Mouse (Mus musculus): ENCODE data around the gene Tcp11l1. TPM values are rescaled to one million over a fixed set of nuclear protein-coding genes. Genes with fewer than 3 reads are reported as not detected.

Tcp11l1 gene
- total RNA-seq (2021) = 1 to 10 TPM; 5.7 to 6.2 TPM
- long read RNA-seq, experiment 1, transcript Tcp11l1-206 (3 exons, 630 nt) = major isoform, 5 of 5 reads
- long read RNA-seq, experiment 1, partial matches to known transcripts = 0 of 5 reads
- long read RNA-seq, experiment 1, other reads (novel, unspliced or antisense) = 0 of 5 reads
- long read RNA-seq, experiment 2, partial matches to known transcripts = 0 of 3 reads
- long read RNA-seq, experiment 2, other reads (novel, unspliced or antisense) = 0 of 3 reads

DNA sequence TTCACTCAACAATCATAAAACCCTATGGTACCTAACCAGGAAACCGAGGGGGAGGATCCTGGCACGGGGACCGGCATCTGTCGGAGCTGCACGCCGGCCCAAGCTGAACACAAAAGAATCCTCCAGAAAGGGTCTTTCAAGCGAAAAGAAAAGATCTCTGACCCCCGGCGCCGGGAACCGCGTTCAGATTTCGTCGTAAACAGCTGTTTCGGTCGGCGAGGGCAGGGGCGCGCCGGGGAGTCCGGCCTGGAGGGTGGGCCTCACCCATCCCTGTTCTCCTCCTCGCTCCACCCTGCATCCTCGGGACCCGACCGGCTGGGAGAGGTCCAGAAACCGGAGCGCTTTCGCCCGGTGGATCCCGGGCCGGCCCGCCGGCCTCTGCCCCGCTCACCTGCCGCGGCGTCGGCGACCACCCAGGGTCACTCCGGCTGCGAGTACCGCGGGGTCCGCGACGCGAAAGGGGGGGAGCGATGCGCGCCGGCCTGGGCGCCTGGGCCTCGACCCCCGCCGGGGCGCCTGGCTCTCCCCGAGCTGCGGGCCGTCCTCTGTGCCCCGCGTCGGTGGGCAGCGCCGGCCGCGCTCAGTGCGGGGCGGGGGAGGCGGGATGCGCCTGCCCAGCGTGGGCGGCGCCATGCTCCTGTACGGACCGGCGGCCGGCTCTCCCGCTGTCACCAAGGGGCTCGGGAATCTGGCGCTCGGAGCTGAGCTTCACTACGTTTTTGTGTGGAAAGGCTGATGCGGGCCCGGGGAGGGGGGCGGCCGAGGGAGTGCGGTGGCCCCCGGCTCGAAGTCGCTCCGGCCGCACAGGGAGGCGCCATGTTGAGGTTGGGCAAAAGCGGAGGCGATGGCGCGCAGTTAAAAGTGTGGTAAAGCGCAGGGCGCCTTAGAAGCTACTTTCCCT is at the start of gene Tcp11l1:
Tcp11l1 (minus strand) TSS at position 585 of the 901 bp plus-strand sequence.
- intact Hi-C loops (cut with DNase I) = no loop called here
- DNase-seq = peak; percentile 64 to 67

DNA sequence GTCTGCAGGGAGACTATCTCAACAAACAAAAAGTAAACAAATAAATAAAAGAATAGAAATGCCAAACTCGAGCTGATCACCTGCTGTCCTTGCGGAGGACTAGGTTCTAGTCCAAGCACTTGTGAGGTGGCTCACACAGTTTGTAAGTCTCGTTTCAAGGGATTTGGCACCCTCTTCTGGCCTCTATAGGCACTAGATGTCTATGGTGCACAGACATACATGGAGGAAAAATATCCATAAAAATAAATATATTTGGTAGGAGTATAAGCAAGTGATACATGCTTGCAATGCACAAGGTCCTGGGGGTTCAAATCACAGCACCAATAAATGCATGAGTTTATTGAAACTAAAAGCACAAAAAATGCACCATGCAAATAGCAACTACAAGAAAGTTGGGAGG is 38.6 kb upstream of the Tcp11l1 start:
- DNase-seq = peak in 1 of 2 experiments; percentile 17
- intact Hi-C loops (cut with DNase I) = loop anchor here (2.0 kb wide), 1 partner anchor 64 kb away; no protein-coding TSS in a partner anchor

DNA sequence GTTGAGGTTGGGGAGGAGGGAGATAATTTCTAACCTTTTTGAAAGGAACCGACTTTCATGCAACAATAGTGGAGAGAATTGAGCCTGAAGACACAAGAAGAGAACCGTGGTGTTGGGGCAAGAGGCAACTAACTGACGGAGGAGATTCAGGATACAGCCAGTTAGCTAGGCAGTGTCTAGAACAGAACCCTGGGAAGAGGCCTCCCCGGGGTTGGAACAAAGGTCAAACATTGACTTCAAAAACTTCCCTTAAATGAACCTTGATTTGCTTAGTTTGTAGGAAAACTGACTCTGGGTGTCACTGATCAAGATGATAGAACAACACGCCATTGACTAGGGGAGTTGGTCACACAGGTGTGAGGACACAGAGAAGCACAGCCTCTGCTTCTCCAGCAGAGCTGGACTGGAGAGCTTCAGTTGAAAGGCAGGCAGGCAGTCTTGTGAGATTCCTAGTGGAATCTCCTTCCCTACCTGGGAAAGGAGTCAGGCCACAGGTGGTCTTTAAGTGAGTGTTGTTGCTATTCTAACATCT is 36.7 kb upstream of the Tcp11l1 start:
- intact Hi-C loops (cut with DNase I) = no loop called here
- DNase-seq = no peak

DNA sequence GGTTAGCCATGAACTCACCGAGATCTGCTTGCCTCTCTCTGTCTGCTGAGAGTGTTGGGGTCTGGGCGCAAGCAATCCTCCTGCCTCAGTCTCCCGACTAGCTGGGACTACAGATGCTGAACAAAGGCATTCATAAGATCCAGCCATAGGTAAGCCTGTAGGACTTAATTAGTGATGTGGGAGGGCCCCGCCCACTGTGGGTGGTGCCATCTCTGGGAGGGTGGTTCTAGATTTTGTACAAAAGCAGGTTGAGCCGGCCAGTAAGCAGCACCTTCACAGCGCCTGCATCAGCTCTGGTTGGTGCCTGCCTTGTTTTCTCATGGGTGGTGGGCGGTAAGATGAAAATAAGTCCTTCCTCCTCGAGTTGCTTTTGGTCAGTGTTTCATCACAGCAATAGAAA is 34.3 kb upstream of the Tcp11l1 start:
- intact Hi-C loops (cut with DNase I) = no loop called here
- DNase-seq = no peak

DNA sequence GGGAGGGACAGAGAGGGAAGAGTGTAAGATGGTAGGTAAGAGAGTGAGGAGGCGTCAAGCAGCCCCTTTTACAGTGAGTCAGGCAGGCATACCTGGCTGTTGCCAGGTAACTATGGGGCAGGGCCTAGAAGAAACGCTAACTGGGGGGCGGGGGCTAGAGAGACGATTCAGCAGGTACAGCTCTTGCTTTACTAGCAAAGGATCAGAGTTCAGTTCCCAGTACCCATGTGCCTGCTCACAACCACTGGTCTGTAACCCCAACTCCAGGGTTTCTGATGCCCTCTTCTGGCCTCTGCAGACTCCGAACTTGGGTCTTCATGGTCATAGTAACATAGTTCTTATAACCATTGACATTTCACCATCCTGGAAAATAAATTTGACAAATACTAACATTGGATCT is 32.0 kb upstream of the Tcp11l1 start:
- no peak for DNase-seq
- intact Hi-C loops (cut with DNase I) = no loop called here

DNA sequence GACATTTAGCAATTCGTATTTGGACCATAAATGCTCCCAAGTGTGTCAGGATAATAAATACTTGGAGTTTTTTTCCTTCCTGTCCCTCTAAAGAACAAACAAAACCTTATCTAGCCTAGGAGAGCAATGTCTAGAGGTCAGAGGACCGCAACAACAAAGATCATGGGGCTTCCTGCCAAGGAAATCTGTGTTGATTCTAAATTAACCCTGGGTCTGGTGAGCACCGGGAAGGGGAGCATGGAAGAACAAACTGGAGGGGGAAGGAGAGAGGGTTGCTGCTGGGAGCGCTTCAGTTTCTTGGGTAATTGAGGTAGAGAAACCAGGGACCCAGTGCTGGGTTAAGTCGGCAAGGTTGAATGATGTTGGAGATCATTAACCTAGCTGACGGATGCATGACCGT is 31.2 kb upstream of the Tcp11l1 start:
- no peak for DNase-seq
- intact Hi-C loops (cut with DNase I) = no loop called here

DNA sequence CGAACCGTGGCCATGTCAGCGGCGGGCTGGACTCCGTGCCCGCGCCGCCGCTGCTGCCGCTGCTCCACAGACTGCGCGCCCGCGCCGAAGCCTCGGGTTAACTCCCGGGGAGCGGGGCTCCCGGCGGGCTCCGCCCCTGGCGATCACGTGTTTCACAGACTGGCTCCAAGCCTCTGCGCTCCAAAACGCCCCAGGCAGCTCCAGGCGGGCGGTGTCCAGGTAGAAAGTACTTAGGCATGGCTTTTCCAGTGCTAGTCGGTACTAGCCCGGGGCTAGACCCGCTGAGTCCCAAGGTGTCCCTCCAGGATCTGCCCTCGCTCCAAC is 30.7 kb upstream of the Tcp11l1 start, which contains the start of gene Depdc7:
Depdc7 (minus strand) TSS at position 138 of the 324 bp plus-strand sequence.
- intact Hi-C loops (cut with DNase I) = no loop called here
- peak; percentile 91 to 94 for DNase-seq

DNA sequence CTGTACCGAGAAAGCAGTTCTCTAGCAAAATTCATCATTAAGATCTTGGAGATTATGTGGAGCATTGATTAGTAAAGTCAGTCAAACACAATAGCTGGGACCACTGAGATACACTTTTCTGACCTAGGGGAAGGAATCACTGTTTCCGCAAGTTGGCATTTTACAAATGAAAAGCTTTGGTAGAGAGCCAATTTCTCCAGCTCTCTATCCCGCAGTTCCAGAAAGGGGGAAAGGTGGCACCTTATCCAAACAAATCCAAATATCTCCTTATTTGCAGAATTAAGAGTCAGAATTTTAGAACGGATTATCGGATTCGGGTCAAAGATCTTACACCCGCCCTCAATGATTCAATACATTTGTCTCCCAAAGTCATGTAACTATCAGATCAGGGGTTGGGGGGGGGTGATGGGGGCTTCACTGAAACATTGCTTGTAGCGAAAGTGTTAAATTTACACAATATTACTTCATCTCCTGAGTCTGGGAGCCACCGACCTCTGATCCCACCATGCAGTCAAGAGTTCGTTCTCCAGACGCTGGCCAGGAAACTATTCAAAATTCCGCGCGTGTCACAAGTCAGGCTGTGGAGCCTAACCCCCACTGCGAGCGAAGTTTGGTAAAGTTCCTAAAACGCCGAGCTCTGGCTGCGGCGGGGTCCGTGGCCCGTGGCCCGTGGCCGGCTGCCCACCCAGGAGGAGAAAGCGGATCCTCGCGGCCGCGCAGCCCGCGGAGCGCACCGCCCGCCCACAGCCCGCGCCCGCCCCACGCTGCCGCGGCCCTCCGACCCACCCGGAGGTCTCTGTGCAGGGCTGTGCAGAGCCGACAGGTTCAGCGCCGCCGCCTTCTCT is 30.1 kb upstream of the Tcp11l1 start:
- no peak for DNase-seq
- intact Hi-C loops (cut with DNase I) = no loop called here

DNA sequence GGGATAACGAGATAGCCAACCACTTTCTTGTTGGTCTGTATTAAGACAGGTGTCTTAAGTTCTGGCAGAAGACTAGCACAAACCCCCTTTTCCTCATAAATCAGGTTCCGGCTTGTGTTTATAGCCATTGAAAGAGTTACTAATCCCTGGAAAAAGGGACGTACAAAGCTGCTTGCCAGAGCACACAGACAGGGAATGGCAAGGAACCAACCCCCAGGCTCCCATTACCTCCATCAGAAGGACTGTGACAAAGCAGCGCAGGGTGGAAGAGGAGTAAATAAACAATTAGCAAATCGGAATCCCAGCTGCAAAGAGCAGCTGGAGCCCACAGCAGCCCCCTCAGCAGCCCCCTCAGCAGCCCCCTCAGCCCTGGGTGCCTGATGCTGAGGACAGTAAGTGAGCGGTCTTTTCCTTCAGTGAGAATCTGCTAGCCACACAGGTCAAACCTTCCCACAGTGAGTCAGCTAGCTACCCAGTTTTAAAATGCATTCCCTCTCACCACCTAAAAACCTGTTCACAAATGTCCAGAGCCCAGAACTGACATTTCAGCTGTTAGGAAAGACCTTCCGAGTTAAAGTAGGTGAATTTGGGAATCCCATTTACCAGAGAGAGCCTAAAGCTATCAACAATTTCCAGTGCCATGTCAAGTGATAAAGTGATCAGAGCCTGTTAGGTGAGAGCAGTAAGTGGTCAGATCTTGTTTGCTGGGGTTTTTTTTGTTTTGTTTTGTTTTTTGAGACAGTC is 29.2 kb upstream of the Tcp11l1 start:
- intact Hi-C loops (cut with DNase I) = no loop called here
- no peak for DNase-seq

DNA sequence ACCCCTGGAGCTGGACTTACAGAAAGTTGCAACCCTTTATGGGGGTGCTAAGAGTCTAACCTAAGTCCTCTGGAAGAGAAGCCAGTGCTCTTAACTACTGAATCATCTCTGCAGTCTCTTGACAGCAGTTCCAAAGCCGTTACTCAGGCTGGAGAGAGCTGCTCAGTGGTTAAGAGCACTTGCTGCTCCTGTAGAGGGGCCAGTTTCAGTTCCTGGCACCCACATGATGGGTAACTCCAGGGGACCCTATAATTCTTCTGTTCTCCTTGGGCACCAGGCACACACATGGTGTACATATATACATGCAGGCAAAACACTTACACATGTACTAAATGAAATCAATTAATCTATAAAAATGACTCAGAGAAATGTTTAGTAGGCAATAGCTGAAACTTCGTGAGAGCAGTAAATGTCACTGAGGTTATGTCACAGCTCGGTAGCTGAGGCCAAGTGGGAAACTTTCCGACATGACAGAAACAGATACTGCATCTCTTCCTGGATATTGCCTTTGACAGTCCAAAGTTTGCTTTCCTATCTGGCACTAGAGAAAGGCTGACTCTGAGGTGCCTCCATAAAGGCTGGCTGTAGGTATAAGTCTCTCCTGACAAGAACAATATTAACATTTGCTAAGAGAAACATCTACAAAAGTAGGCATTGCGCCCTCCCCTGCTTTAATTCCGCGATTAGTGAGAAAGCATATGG is 28.4 kb upstream of the Tcp11l1 start:
- DNase-seq = no peak
- intact Hi-C loops (cut with DNase I) = no loop called here

DNA sequence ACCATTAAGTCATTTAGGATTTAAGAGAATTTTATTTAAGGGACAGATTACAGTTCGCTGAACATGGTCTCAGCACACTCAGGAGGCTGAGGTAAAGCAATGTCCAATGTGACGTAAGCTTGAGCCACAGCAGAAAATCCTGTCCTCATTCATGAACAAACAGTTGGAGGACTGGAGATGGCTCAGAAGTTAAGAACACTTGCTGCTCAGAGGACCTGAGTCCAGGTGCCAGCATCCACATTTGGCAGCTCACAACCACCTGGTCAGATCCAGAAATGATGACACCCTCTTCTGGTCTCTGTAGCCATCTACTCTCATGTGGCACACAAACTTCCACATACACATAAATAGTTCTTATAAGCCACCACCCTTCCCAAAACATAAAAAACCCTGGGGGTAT is 27.7 kb upstream of the Tcp11l1 start:
- intact Hi-C loops (cut with DNase I) = no loop called here
- DNase-seq = no peak

DNA sequence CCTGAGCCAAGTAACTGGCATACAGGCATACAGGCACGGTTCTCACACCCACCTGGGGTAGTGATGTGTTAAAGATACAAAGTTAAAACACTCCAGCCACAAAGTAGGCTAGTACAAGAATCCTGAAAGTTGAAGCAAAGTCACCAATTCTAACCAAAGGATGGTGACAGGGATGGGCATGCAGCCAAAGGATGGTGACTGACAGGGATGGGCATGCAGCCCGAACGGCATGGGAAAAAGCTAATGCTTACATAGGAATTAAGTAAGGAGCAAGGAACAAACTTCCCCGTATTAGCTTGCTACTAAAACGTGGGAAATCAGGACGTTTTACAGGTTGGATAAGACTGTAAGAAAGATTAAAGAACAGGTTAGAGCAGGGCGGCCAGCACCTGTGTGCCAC is 24.3 kb upstream of the Tcp11l1 start:
- intact Hi-C loops (cut with DNase I) = no loop called here

DNA sequence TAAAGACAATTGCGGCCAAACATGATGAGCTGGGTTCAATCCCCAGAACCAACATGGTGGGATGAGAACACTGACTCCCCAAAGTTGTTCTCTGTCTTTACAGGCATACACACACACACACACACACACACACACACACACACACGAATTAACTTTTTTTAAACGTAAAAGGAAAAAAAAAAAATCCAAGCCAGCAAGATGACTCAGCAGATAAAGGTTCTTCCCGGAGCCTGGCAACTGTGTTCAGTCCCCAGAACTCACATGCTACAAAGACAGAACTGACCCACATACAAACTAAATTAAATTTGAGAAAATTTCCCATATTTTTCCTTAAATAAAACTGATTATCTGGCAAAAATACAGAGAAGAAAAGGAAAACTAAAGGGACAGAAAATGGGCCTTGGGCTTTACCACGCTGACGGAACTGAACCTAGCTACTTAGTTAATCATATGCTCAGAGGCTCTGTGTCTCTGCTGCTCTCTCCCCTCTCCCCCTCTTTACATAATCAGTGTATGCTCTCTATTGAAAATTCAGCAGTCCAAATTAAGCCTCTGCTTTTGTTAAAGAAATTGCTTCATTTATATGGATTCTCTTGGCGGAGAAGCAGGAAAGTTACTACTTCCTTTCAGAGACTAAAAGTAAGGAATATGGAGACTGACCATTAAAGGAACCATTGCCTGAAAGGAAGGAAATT is 20.7 kb upstream of the Tcp11l1 start:
- DNase-seq = no peak
- intact Hi-C loops (cut with DNase I) = no loop called here

More for the DNA sequence above, 24.3 kb upstream of the Tcp11l1 start:
- no peak for DNase-seq

DNA sequence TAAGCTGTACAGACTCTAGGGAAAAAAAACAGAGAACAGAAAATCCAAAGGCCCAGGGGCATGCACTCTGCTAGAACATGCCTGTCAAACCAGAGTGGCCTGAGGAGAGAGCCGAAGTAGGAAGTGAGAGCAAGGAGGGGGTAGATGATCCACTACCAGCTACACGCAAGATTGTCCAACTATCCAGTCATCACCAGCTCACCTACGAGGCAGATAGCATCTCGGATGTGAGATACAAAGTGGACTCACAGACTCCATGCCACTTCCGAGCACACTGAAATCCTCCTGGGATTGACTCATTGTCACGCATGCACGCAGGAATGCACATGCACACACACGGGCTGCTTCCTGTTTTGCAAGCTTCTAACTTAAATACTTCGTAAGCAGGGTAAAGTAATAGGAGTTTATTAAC is 20.1 kb upstream of the Tcp11l1 start:
- no peak for DNase-seq
- intact Hi-C loops (cut with DNase I) = no loop called here

DNA sequence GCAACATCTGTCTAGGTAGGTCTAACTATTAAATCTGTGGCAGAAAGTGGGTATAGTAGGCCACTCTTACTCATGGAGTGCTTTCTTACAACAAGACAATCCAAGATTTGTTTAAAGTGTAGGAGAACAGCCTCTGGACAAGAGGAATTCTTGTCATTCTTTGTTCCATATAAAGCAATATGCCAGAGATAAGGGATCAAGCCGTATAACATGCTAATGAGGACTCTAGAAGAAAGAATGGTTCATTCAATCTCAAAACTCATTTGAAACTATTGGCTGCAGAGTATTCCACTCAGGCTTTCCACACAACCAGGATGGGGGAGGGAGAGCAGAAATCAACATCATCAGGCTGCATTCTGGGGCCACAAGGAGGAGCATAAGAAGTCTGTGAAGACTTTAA is 15.4 kb upstream of the Tcp11l1 start:
- intact Hi-C loops (cut with DNase I) = no loop called here
- DNase-seq = no peak

DNA sequence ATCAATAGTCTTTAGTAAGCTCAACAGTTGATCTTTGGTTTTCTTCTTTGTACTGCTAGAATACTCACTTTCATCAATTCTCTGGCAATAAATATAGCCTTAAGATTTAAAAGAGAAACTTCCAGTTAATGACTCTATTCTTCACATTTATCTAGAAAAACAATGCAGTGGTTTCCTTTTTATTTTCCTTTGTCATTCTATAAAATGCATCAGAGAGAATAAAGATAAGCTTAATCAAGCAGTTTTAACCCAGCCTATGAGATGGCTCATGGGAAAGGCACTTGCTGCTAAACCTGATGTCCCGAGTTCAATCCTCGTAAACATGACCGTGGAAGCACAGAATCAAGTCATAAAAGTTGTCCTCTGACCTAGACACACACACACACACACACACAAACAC is 10.1 kb upstream of the Tcp11l1 start:
- intact Hi-C loops (cut with DNase I) = no loop called here
- no peak for DNase-seq

DNA sequence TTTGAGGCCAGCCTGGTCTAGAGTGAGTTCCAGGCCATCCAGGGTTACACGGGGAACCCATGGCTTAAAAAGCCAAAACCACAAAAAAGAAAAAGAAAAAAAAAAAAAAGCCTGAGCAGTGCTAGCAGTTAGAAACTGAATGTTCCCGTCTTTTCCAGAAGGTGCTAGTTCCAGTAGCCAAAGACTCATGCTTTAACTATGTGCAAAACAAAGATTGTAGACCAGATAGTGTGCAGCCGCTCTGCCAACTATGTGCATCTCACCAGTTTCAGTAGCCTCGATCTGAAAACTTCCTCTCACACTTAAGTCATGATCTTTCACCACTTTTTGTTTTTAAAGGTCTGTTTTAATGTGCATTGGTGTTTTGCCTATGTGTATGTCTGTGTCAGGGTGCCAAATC is 5.9 kb upstream of the Tcp11l1 start:
- intact Hi-C loops (cut with DNase I) = no loop called here
- no peak for DNase-seq

DNA sequence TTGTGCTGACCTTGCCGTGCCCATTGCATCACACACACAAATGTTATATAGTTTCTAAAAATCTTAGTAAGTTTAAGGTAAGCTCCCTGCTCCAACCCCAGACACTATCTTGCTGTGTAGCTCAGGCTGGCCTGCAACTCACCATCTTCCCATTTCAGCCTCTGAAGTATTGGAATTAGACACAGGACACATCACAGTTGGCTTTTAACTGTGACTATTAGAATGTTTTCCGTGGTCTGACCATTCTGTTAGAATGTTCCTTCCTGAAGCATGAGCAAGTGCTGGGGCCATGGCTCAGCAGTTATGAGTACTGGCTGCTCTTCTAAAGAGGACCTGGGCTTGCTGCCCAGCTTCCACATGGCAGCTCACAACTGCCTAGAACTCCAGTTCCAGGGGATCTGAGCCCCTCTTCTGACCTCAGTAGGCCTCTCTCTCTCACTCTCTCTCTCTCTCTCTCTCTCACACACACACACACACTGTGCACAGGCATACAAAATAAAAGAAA is 5.3 kb upstream of the Tcp11l1 start:
- peak; percentile 20 to 28 for DNase-seq

DNA sequence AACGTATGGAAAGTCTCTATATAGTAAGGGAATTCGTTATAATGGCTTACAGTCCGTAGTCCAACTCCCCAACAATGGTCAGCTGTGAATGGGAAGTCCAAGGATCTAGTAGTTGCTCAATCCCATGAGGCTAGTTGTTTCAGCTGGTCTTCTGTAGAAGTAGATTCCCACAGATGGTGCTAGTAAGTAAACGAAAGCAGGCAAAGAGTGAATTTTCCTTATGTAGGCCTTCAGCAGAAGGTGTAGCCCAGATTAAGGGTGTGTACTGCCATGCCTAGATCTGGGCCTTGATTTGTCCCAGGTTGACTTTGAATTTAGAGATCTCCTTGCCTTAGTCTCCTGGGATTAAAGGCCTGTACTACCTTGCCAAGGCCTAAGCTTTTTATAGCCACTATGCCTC is 4.3 kb upstream of the Tcp11l1 start, which contains the start of gene Pin1rt1:
Pin1rt1 (minus strand) TSS at position 101 of the 400 bp plus-strand sequence.
- intact Hi-C loops (cut with DNase I) = no loop called here

More for the DNA sequence above, 5.3 kb upstream of the Tcp11l1 start:
- intact Hi-C loops (cut with DNase I) = no loop called here

More for the DNA sequence above, 4.3 kb upstream of the Tcp11l1 start, which contains the start of gene Pin1rt1:
- DNase-seq = no peak

Data from heart, postnatal 14 days (tissue).